Mouse (Mus musculus): ENCODE data around the gene Gadd45a.
"Not testable (repeated sequence)": the region's sequence is repeated elsewhere in the genome, so short reads cannot be mapped to it uniquely, and the experiment has no call there.

The Gadd45a gene

GRCm38 (mm10) chr6:67048052-67048691 lies 10.9 kb upstream of the Gadd45a start:
- no peak for DNase-seq (ENCODE audit: low spot score)

GRCm38 (mm10) chr6:67046937-67047336 lies 9.7 kb upstream of the Gadd45a start:
- DNase-seq (ENCODE audit: low spot score), result no peak

- DNase-seq (ENCODE audit: low spot score), result no peak
Measured at GRCm38 (mm10) chr6:67045424-67045823, 8.2 kb upstream of the Gadd45a start.

GRCm38 (mm10) chr6:67040904-67041410 lies 3.7 kb upstream of the Gadd45a start:
- DNase-seq (ENCODE audit: low spot score), result no peak

- DNase-seq (ENCODE audit: low spot score), result no peak
Measured at GRCm38 (mm10) chr6:67038964-67039363, 1.7 kb upstream of the Gadd45a start.

GRCm38 (mm10) chr6:67036356-67036811 lies 873 bp downstream of the Gadd45a start:
- DNase-seq (ENCODE audit: low spot score), result peak; percentile 82

GRCm38 (mm10) chr6:67035388-67036299 lies 1.6 kb downstream of the Gadd45a start:
- peak; percentile 72 for DNase-seq (ENCODE audit: low spot score)

- DNase-seq (ENCODE audit: low spot score), result peak; percentile 83
Measured at GRCm38 (mm10) chr6:67034331-67035130, 2.7 kb downstream of the Gadd45a start.

- DNase-seq (ENCODE audit: low spot score), result no peak
Measured at GRCm38 (mm10) chr6:67033604-67034003, 3.7 kb downstream of the Gadd45a start.

GRCm38 (mm10) chr6:67032972-67033371 lies 4.3 kb downstream of the Gadd45a start:
- DNase-seq (ENCODE audit: low spot score), result not testable (repeated sequence)

GRCm38 (mm10) chr6:67032551-67032950 lies 4.7 kb downstream of the Gadd45a start:
- DNase-seq (ENCODE audit: low spot score), result not testable (repeated sequence)

GRCm38 (mm10) chr6:67030846-67031245 lies 6.4 kb downstream of the Gadd45a start:
- DNase-seq (ENCODE audit: low spot score), result no peak

GRCm38 (mm10) chr6:67030416-67030815 lies 6.8 kb downstream of the Gadd45a start:
- DNase-seq (ENCODE audit: low spot score), result no peak

GRCm38 (mm10) chr6:67029987-67030386 lies 7.3 kb downstream of the Gadd45a start:
- DNase-seq (ENCODE audit: low spot score), result no peak

GRCm38 (mm10) chr6:67029312-67029950 lies 7.8 kb downstream of the Gadd45a start:
- DNase-seq (ENCODE audit: low spot score), result no peak

- no peak for DNase-seq (ENCODE audit: low spot score)
Measured at GRCm38 (mm10) chr6:67027438-67028142, 9.7 kb downstream of the Gadd45a start.

- DNase-seq (ENCODE audit: low spot score), result no peak
Measured at GRCm38 (mm10) chr6:67026661-67027060, 10.6 kb downstream of the Gadd45a start.

GRCm38 (mm10) chr6:67023729-67024128 lies 13.5 kb downstream of the Gadd45a start:
- no peak for DNase-seq (ENCODE audit: low spot score)

GRCm38 (mm10) chr6:67021308-67021707 lies 15.9 kb downstream of the Gadd45a start:
- DNase-seq (ENCODE audit: low spot score), result no peak

GRCm38 (mm10) chr6:67019001-67019400 lies 18.3 kb downstream of the Gadd45a start:
- not testable (repeated sequence) for DNase-seq (ENCODE audit: low spot score)

- DNase-seq (ENCODE audit: low spot score), result no peak
Measured at GRCm38 (mm10) chr6:67018365-67018764, 18.9 kb downstream of the Gadd45a start.
